Mouse (Mus musculus) embryonic facial prominence, embryonic 14.5 days (tissue): ENCODE data around the gene Ubl4b. TPM values are rescaled to one million over a fixed set of nuclear protein-coding genes. Genes with fewer than 3 reads are reported as not detected.
A peak's percentile ranks its signal among the peaks of the same experiment; 100 is the strongest.

Experiments
- ATAC-seq: fragments of 200-750 bp; cut with Nextera tagmentation; 2 replicates; pipeline ENCODE4 v1.8.0; 2017; ENCODE audit warnings: low read depth, moderate number of reproducible peaks, moderate TSS enrichment
- DNase-seq: peaks from one replicate; pipeline ENCODE4 v3.0.0-alpha.2; 2015; ENCODE audit warnings: low spot score
- H3K27ac ChIP-seq: fragments of 300-500 bp; sonication (generic); replicated peaks from 2 replicates; pipeline ENCODE4 v1.5.1; 2014; ENCODE audit warnings: low read depth, mild to moderate bottlenecking, low read length, moderate library complexity
- H3K27me3 ChIP-seq: fragments of 300-500 bp; sonication (generic); replicated peaks from 2 replicates; pipeline ENCODE4 v1.6.1; 2014; ENCODE audit warnings: low read length; ENCODE audit not compliant: control insufficient read depth, insufficient read depth
- H3K36me3 ChIP-seq: fragments of 300-500 bp; sonication (generic); 2 replicates; pipeline ENCODE4 v1.6.1; 2014; ENCODE audit warnings: low read length, mixed read lengths; ENCODE audit not compliant: control insufficient read depth, insufficient read depth
- H3K4me1 ChIP-seq: fragments of 300-500 bp; sonication (generic); 2 replicates; pipeline ENCODE4 v1.6.1; 2014; ENCODE audit warnings: antibody characterized with exemption, low read length; ENCODE audit not compliant: control insufficient read depth, insufficient read depth
- H3K4me2 ChIP-seq: fragments of 300-500 bp; sonication (generic); 2 replicates; pipeline ENCODE4 v1.6.1; 2014; ENCODE audit warnings: low read depth, mild to moderate bottlenecking, low read length, moderate library complexity, mixed read lengths
- H3K4me3 ChIP-seq: fragments of 300-500 bp; sonication (generic); 2 replicates; pipeline ENCODE4 v1.5.1; 2014; ENCODE audit warnings: low read depth, mild to moderate bottlenecking, low read length
- H3K9ac ChIP-seq: fragments of 300-500 bp; sonication (generic); 2 replicates; pipeline ENCODE4 v1.6.1; 2014; ENCODE audit warnings: low read depth, mild to moderate bottlenecking, low read length, moderate library complexity, mixed read lengths
- H3K9me3 ChIP-seq: fragments of 300-500 bp; sonication (generic); 2 replicates; pipeline ENCODE4 v1.6.1; 2016; ENCODE audit warnings: low read length; ENCODE audit not compliant: control insufficient read depth
- WGBS: fragments of 180-500 bp; shearing (Covaris S2); extraction: QIAGEN DNeasy Blood & Tissue Kit; methylation state at CpG from one replicate; pipeline ENCODE4 v1.1.7; 2014; 5-methylcytosine and 5-hydroxymethylcytosine counted together
- polyA plus RNA-seq: library from polyadenylated mRNA; unstranded; fragments of >200 nt; fragmentation: Nextera tagmentation; extraction: Ambion mirVana; gene quantifications from 2 replicates; pipeline ENCODE4 v1.2.1, GENCODE M21; 2014

Ubl4b gene
- polyA plus RNA-seq, 1 experiment from 2014 or later = not detected

- Histone ChIP-seq H3K4me2 (no peak overlapping the region; the same call in 1 of the 2 replicates), H3K27me3 (peaks cover 61% of the 10 kb centered on the region), H3K9ac (no peak overlapping the region), H3K36me3 (no peaks in the 10 kb centered on the region), H3K27ac (no peak overlapping the region), H3K4me3 (no peak overlapping the region), H3K9me3 (no peaks in the 10 kb centered on the region), H3K4me1 (no peaks in the 10 kb centered on the region; the same call in 1 of the 2 replicates)
- WGBS = 35% methylated on average over 2 of the region's 2 CpGs
- no peak for ATAC-seq
- DNase-seq = no peak
Measured at GRCm38 (mm10) chr3:107593632-107594031, 38.8 kb upstream of the Ubl4b start.

GRCm38 (mm10) chr3:107591612-107592011 lies 36.7 kb upstream of the Ubl4b start:
- H3K9me3 ChIP-seq = no peaks in the 10 kb centered on the region
- DNase-seq (no peak), ATAC-seq (no peak)
- no peaks in the 10 kb centered on the region for H3K36me3 ChIP-seq
- H3K4me2 ChIP-seq = no peak overlapping the region
- H3K27ac ChIP-seq = no peak overlapping the region
- no peak overlapping the region for H3K4me3 ChIP-seq
- H3K27me3 ChIP-seq = peaks cover 63% of the 10 kb centered on the region
- H3K9ac ChIP-seq = no peak overlapping the region
- H3K4me1 ChIP-seq = no peaks in the 10 kb centered on the region
- 63% methylated on average over 1 of the region's 1 CpGs for WGBS

- no peaks in the 10 kb centered on the region for H3K36me3 ChIP-seq
- no peak for DNase-seq
- peaks cover 77% of the 10 kb centered on the region for H3K27me3 ChIP-seq
- no peak overlapping the region for H3K4me3 ChIP-seq
- no peak for ATAC-seq
- WGBS = 58% methylated on average over 6 of the region's 6 CpGs
- H3K9me3 ChIP-seq = no peaks in the 10 kb centered on the region
- no peak overlapping the region for H3K4me2 ChIP-seq
- H3K4me1 ChIP-seq = 0 out of 2 replicates have a peak, but pooled peaks cover 10% of the 10 kb centered on the region
- H3K27ac ChIP-seq = no peak overlapping the region
- H3K9ac ChIP-seq = no peak overlapping the region; the same call in 1 of the 2 replicates
Measured at GRCm38 (mm10) chr3:107586504-107586903, 31.6 kb upstream of the Ubl4b start.

- H3K9me3 ChIP-seq = no peaks in the 10 kb centered on the region
- H3K4me1 ChIP-seq = 0 out of 2 replicates have a peak, but pooled peaks cover 12% of the 10 kb centered on the region
- WGBS = 26% methylated on average over 1 of the region's 1 CpGs
- no peaks in the 10 kb centered on the region for H3K36me3 ChIP-seq
- no peak overlapping the region for H3K4me2 ChIP-seq
- peak overlapping the region; percentile 53; the same call in 1 of the 2 replicates for H3K27ac ChIP-seq
- no peak overlapping the region for H3K4me3 ChIP-seq
- no peak for ATAC-seq
- peaks cover 86% of the 10 kb centered on the region for H3K27me3 ChIP-seq
- DNase-seq = no peak
- 0 out of 2 replicates have a peak overlapping the region, but pooled peaks have one; percentile 67 for H3K9ac ChIP-seq
Measured at GRCm38 (mm10) chr3:107583893-107584292, 29.0 kb upstream of the Ubl4b start.

- H3K9me3 ChIP-seq = no peaks in the 10 kb centered on the region
- 2% methylated on average over 57 of the region's 65 CpGs for WGBS
- 0 out of 2 replicates have a peak, but pooled peaks cover 12% of the 10 kb centered on the region for H3K4me1 ChIP-seq
- H3K36me3 ChIP-seq = no peaks in the 10 kb centered on the region
- H3K4me2 ChIP-seq = peak overlapping the region; percentile 75
- peak overlapping the region; percentile 67 for H3K9ac ChIP-seq
- peak overlapping the region; percentile 45 for H3K4me3 ChIP-seq
- ATAC-seq (no peak), DNase-seq (no peak)
- H3K27me3 ChIP-seq = peaks cover 79% of the 10 kb centered on the region
- H3K27ac ChIP-seq = peak overlapping the region; percentile 59
Measured at GRCm38 (mm10) chr3:107582875-107583767, 28.2 kb upstream of the Ubl4b start.

- Histone ChIP-seq H3K9me3 (no peaks in the 10 kb centered on the region), H3K27me3 (peaks cover 71% of the 10 kb centered on the region), H3K9ac (peak overlapping the region; percentile 67), H3K4me1 (0 out of 2 replicates have a peak, but pooled peaks cover 12% of the 10 kb centered on the region), H3K27ac (peak overlapping the region; percentile 59), H3K36me3 (no peaks in the 10 kb centered on the region), H3K4me2 (peak overlapping the region; percentile 75), H3K4me3 (peak overlapping the region; percentile 45)
- ATAC-seq = no peak
- WGBS = 5% methylated on average over 18 of the region's 18 CpGs
- no peak for DNase-seq
Measured at GRCm38 (mm10) chr3:107582130-107582874, 27.4 kb upstream of the Ubl4b start.

- peaks cover 62% of the 10 kb centered on the region for H3K27me3 ChIP-seq
- DNase-seq = no peak
- no peak overlapping the region for H3K9ac ChIP-seq
- WGBS = 3% methylated on average over 15 of the region's 15 CpGs
- 0 out of 2 replicates have a peak overlapping the region, but pooled peaks have one; percentile 45 for H3K4me3 ChIP-seq
- H3K4me1 ChIP-seq = 0 out of 2 replicates have a peak, but pooled peaks cover 12% of the 10 kb centered on the region
- H3K4me2 ChIP-seq = peak overlapping the region; percentile 75; the same call in 1 of the 2 replicates
- H3K36me3 ChIP-seq = no peaks in the 10 kb centered on the region
- ATAC-seq = no peak
- H3K27ac ChIP-seq = peak overlapping the region; percentile 29; the same call in 1 of the 2 replicates
- H3K9me3 ChIP-seq = no peaks in the 10 kb centered on the region
Measured at GRCm38 (mm10) chr3:107581103-107582010, 26.5 kb upstream of the Ubl4b start.
